Mouse (Mus musculus): Measurements from ENCODE around the gene Olfr878.

The Olfr878 gene

DNA sequence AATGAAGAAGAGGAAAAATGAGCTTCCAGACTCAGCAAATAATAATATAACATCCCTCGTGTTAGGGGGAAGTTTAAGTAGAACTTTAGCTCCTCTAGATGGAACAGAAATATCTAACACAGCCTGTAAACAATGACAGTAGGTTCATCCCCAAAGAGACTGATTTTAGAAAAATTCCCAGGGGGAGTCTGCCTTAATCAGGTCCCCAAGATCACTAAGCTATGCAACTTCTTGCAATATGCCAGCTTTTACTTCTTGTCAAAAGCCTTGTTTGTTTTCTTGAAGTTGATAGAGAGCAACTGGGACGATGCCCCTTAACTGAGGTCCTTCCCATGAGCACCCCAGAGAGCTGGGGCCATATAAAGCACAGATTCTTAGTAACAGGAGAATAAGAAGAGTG lies at the start of gene Olfr878:
TSS of gene Olfr878 (plus strand) at position 301 of the 400 bp plus-strand sequence.
- no peak for DNase-seq (ENCODE audit: low spot score)

DNA sequence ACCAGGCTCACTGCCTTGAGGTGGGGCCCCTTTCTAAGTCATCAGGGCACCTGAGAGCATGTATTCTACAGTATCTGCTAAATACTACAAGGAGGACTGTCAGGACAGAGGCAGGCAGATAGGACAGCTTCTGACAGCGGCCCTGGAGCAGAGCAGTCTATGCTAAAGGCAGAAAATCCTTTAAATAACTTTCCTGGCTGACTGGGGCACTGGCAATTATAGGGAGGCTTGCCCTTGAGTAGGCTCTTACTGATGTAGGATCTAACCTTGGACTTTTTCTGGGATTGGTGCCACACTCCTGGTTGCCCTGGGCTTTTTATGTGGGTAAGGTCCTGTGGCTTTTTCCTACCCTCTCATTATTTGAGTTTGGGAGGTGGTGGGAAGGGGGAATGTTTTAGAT lies 47.4 kb upstream of the Olfr878 start:
- DNase-seq (ENCODE audit: low spot score): no peak

DNA sequence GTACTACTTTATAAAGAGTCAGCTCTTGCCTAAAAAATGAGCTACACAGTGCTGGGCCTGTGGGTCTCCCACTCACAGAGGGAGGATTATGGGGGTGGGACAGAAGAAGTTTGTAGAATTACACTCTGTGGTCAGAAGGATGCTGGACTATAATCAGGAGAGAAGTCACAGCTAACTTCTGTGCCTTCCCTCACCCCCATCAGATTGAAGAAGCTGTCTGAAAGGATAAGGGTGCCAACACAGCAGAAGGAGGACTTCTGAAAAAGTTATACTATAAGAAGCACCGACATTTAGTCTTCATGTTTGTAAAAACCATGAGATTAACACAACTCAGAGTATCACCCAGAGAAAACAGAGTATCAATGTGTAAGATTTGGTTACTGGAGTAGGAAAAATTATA lies 46.5 kb upstream of the Olfr878 start:
- DNase-seq (ENCODE audit: low spot score): no peak

DNA sequence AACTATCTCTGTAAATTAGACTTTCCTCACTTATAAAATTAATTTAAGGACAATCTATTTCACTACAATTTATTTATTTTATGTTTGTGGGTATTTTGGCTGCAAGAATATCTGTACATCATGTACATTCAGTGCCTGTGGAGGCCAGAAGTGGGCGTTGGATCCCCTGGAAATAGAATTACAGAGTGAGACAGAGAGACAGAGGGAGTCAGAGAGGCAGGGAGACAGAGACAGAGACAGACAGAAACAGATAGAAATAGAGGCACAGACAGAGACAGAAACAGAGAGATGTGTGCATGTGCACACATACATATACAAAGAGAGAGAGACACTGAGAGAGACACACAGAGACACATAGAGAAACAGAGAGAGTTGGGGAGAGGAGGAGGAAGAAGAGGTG lies 46.1 kb upstream of the Olfr878 start:
- no peak for DNase-seq (ENCODE audit: low spot score)

GRCm38 (mm10) chr9:37890960-37891359 lies 26.7 kb upstream of the Olfr878 start:
- no peak for DNase-seq (ENCODE audit: low spot score)

- peak; percentile 27 for DNase-seq (ENCODE audit: low spot score)
Observed at GRCm38 (mm10) chr9:37896661-37897060, 21.0 kb upstream of the Olfr878 start, which contains the start of gene Olfr145. Gene Olfr145 (plus strand): TSS chr9:37896724.

DNA sequence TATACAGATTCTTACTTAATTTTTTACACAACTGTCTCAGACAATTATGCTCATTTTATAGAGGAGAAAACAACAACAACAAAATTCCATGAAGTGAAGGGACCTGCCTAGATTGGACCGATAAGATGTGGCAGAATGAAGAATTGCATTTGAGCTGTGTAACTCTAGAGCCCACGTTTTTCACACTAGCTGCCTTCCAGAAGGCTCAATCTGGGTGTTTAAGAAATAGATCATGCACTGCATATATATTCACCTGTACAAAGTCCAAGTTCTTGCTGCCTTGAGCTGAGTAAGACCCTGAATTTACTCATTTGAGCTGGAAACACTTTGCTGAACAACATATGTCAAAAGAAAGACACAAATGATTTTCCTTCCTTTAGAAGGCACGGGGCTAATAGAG lies 12.1 kb upstream of the Olfr878 start:
- no peak for DNase-seq (ENCODE audit: low spot score)

DNA sequence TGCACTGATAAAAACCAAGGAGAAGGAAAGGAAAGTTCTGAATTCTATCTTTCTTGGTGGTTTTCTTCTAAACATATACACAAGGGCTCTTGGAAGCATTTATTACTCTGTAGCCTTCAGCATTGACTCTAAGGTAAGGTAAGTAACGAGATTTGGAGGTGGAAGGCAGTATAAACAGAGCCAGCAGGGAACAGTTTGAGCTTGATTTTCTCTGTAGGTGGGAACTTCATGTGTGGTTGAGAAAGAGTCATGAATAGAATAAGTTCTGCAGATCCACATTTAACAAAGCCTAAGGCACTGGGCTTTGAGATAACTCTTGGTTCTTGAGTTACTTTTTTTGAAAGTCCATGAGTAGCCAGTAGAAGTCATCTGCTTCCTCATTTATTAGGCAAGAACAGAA lies 378 bp downstream of the Olfr878 start:
- no peak for DNase-seq (ENCODE audit: low spot score)

DNA sequence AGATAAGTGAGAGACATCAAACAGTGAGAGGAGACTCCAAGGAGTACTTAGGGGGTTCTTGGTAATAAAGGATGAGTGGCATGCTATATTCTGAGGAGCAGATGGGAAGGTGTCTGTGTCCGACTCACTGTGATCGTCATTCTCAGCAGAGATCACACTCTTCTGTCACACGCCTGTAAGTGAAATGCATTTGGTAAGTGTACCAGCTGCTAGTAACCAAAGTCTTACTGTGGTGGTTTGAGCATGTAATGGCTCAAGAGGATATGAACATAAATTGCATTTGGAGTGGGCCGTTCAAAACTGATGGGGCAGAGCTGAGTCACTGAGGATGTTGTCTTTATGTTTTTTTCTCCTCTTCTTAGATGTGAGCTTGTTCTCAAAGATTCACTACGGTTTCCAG lies 6.6 kb downstream of the Olfr878 start:
- no peak for DNase-seq (ENCODE audit: low spot score)

- DNase-seq (ENCODE audit: low spot score): no peak
Observed at GRCm38 (mm10) chr9:37925445-37925844, 7.8 kb downstream of the Olfr878 start.

GRCm38 (mm10) chr9:37926019-37927013 lies 8.7 kb downstream of the Olfr878 start:
- no peak for DNase-seq (ENCODE audit: low spot score)

GRCm38 (mm10) chr9:37932519-37932918 lies 14.9 kb downstream of the Olfr878 start:
- DNase-seq (ENCODE audit: low spot score): peak; percentile 34

DNA sequence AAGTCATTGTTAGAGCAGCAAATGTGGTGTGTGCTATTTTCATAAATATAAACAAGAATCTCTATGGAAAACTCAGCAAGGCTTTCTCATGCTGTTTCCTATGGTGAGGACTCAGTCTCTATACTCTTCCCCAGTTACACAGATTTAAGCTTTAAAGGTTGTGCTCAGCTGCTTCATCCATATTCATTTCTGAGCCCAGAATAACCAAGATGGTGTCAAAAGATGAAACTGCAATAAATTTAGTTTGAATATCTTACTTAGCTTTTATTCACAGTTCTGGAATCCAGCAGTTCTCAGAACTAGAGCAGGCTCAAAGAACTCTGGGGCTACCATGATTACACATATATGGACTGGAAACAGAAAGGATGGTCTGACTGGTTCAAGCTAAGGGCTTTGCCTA lies 16.5 kb downstream of the Olfr878 start:
- no peak for DNase-seq (ENCODE audit: low spot score)

DNA sequence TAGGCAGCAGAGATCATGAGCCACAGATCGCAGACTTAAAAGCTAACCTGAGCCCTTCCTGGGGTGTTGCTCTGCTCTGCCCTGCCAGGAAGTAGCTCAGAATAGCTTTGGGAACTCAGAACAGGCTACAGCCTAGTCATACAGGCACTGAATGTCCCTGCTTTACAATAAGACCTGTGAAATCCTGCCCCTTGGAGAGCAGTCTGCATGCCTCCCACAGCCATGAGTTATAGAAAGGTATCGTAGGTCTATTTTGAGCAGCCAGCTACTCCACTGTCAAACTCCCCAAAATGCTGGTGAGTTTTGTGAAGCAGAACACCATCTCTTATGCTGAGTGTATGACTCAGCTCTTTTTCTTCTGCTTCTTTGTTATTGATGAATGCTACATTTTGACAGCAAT lies 23.5 kb downstream of the Olfr878 start:
- no peak for DNase-seq (ENCODE audit: low spot score)
